Mouse (Mus musculus) embryo, embryonic 11.5 days (tissue): Measurements from ENCODE around the gene Sit1.
"Not testable (repeated sequence)": the region's sequence is repeated elsewhere in the genome, so short reads cannot be mapped to it uniquely, and the experiment has no call there.

ENCODE experiments used
- DNase-seq: peaks from one replicate; pipeline ENCODE4 v3.0.0-alpha.2; 2012; ENCODE audit warnings: low read depth, low spot score

The Sit1 gene

GRCm38 (mm10) chr4:43499407-43500333 is 16.1 kb upstream of the Sit1 start, which contains the start of gene Arhgef39:
TSS of gene Arhgef39 (minus strand) at chr4:43499695.
- peak; percentile 82 for DNase-seq

- no peak for DNase-seq
Observed at GRCm38 (mm10) chr4:43498983-43499382, 15.4 kb upstream of the Sit1 start.

GRCm38 (mm10) chr4:43497946-43498345 is 14.4 kb upstream of the Sit1 start:
- no peak for DNase-seq

- no peak for DNase-seq
Observed at GRCm38 (mm10) chr4:43497405-43497804, 13.9 kb upstream of the Sit1 start.

GRCm38 (mm10) chr4:43496587-43496986 is 13.1 kb upstream of the Sit1 start:
- no peak for DNase-seq

GRCm38 (mm10) chr4:43493846-43494240 is 10.3 kb upstream of the Sit1 start:
- DNase-seq, result no peak

- peak; percentile 94 for DNase-seq
Observed at GRCm38 (mm10) chr4:43493186-43493845, 9.8 kb upstream of the Sit1 start.

- DNase-seq, result peak; percentile 90
Observed at GRCm38 (mm10) chr4:43492821-43493185, 9.3 kb upstream of the Sit1 start, which contains the start of gene Ccdc107. TSS of gene Ccdc107 (plus strand) at chr4:43492900.

- DNase-seq, result no peak
Observed at GRCm38 (mm10) chr4:43492101-43492820, 8.7 kb upstream of the Sit1 start.

GRCm38 (mm10) chr4:43490801-43491200 is 7.3 kb upstream of the Sit1 start:
- DNase-seq, result no peak

GRCm38 (mm10) chr4:43489611-43490010 is 6.1 kb upstream of the Sit1 start:
- no peak for DNase-seq

- DNase-seq, result not testable (repeated sequence)
Observed at GRCm38 (mm10) chr4:43485666-43486065, 2.1 kb upstream of the Sit1 start.

- DNase-seq, result no peak
Observed at GRCm38 (mm10) chr4:43482591-43482990, 943 bp downstream of the Sit1 start.

- DNase-seq, result no peak
Observed at GRCm38 (mm10) chr4:43481894-43482456, 1.6 kb downstream of the Sit1 start.

- no peak for DNase-seq
Observed at GRCm38 (mm10) chr4:43480985-43481384, 2.5 kb downstream of the Sit1 start.

- peak; percentile 63 for DNase-seq
Observed at GRCm38 (mm10) chr4:43478906-43479832, 4.4 kb downstream of the Sit1 start.

- no peak for DNase-seq
Observed at GRCm38 (mm10) chr4:43478534-43478858, 5.0 kb downstream of the Sit1 start.

GRCm38 (mm10) chr4:43477857-43478533 is 5.5 kb downstream of the Sit1 start:
- DNase-seq, result peak; percentile 88

- no peak for DNase-seq
Observed at GRCm38 (mm10) chr4:43476604-43477003, 6.9 kb downstream of the Sit1 start.

GRCm38 (mm10) chr4:43473636-43474035 is 9.9 kb downstream of the Sit1 start:
- no peak for DNase-seq
